Mouse (Mus musculus) frontal cortex, postnatal 36 days (tissue): ENCODE data around the gene S1pr3.
A peak's percentile ranks its signal among the peaks of the same experiment; 100 is the strongest.

Experiments used
- DNase-seq, 2 experiments: peaks; one replicate each; pipeline ENCODE4 v3.0.0; 2022; ENCODE audit warnings: low spot score in 2 of 2

S1pr3 gene

DNA sequence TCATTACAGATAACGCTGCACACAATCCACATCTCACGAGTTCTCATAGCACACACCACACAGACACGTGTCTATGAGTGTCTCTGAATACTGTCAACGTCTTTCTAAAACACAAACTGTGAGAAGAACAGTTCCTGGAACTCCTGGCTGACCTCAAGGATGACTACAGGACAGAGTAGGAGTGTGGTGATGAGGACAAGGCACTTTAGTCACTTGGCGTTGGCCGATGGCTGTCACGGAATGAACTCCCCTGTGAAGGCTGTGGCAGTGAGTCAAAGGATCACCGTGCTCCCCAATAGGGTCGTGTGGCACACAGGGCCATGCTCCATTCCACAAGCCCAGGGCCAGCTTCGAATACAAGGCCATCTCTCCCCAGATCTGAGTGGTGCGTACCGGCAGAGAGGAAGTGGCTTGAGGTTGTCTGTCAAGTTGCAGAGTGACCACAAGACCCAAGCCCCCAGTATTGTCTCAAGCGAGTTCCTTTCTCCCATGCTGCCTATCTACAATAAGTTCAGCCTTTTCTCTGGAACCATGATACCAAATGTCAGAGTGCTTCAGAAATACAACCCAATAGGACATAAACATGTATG is 2.6 kb upstream of the S1pr3 start:
- DNase-seq = no peak

DNA sequence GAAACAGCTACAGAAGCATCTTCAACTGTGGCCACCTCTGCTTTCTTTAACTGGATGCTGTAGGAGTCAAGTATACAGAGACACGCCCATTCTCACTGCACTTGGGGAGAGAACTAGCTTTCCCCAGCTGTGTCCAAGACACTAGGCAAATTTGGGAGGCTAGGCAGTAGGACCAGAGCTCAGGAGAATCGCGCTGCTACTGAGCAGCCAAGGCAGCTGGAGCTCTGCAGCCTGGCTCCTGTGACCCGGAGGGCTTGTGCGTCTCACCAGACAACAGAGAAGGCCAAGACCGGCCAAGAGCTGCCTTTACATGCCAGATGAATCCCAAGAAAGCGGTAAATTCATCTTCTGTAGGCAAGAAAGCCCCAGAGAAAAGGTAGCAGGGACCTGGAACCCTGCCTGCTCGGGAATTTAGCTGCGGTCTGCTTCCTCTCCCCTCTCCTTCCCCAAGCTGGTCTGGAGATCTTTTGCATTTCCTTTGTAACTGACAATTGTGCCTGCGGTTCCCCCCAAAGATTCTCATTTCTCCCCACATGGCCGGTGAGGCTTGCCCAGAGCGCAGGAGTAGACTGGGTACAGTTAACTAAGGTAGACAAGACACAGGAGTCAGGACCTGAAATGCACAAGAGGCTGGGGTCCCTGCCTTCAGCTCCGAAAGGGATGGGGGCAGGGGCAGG is 760 bp upstream of the S1pr3 start:
- DNase-seq = no peak

- no peak for DNase-seq
Observed at GRCm38 (mm10) chr13:51409936-51410481, 1.6 kb downstream of the S1pr3 start.

DNA sequence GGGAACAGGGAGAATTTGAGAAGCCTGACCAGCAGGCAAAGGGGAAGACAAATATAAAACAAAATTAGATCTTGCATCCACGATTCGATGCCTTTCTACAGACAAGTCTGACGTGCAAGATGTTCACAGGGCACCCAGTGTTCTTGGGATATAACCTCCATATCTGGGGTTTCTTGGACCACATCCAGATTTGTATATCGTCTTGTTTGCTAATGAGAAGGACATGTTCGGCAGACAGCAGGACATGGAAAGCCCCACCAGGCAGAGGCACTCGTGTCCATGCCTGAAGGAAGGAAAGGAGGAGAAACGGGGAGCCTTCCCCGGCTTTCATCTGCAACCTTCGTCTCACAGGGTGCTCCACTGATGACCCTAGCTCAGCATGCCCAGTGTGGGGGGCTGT is 2.8 kb downstream of the S1pr3 start:
- DNase-seq = no peak

GRCm38 (mm10) chr13:51411696-51412430 is 3.4 kb downstream of the S1pr3 start:
- DNase-seq = no peak

DNA sequence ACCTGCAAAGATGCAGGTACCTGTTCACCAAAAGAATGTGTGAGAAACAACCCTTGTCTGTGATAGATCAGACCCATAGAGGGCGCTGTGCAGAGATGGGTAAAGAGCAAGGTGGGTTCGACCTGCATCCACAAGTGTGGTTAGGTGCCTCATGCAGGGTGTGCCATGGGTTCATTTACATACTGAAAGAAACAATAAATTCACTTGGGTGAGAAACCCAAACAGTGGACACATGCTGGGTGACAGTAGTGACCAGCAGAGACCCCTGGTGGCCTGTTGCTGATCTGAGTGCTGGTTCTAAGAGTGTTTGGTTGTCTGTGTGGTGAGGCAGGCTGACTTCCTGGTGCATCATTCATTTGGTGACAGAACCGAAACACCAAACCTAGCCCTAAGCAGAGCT is 5.0 kb downstream of the S1pr3 start:
- no peak for DNase-seq

DNA sequence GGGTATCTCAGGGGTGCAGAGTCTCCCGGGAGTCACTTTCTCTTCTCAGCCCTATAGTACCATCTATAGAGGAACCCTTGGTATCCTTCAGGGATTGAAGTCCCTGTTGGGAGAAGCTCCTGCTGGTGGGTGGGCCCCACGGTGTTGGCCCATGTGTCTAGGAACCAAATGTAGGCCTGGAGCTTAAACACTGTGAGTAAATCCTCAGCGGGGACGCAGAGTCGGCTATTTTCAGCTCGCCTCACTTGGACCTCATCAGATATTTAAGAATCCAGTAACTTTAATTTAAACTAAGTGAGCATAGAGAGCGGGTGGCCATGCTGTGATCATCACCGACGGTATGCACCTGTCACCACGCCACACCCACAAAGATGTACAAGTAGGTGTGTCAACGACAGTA is 8.3 kb downstream of the S1pr3 start:
- DNase-seq = no peak

DNA sequence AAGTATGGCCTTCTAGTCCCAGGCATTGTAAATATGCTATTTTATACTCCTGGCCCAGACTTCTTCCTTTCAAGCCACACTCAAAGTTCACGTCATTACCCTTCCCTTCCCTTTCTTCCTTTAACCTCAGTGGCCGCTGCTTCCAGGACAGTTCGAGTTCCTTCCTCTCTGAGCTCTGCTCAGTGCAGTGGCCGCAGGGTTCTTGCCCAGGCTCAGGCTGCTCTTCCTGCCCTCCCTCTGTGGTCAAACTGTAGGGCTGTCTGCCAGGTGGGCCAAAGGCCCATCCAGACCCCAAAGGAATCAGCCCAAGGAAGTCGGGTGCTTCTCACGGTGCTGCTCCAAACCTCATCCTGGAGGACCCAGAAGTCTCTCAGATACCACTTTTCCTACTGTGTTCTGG is 9.4 kb downstream of the S1pr3 start:
- no peak for DNase-seq

GRCm38 (mm10) chr13:51418268-51418941 is 10.0 kb downstream of the S1pr3 start:
- DNase-seq = peak; percentile 97 to 98

- no peak for DNase-seq
Observed at GRCm38 (mm10) chr13:51418942-51419451, 10.6 kb downstream of the S1pr3 start.

DNA sequence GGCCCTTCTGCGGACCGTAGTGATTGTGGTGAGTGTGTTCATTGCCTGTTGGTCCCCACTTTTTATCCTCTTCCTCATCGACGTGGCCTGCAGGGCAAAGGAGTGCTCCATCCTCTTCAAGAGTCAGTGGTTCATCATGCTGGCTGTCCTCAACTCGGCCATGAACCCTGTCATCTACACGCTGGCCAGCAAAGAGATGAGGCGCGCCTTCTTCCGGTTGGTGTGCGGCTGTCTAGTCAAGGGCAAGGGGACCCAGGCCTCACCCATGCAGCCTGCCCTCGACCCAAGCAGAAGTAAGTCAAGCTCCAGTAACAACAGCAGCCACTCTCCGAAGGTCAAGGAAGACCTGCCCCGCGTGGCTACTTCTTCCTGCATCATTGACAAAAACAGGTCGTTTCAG is 11.1 kb downstream of the S1pr3 start:
- no peak for DNase-seq

- peak; percentile 66 to 71 for DNase-seq
Observed at GRCm38 (mm10) chr13:51420861-51421260, 12.4 kb downstream of the S1pr3 start.

GRCm38 (mm10) chr13:51423647-51424046 is 15.2 kb downstream of the S1pr3 start:
- DNase-seq = no peak

DNA sequence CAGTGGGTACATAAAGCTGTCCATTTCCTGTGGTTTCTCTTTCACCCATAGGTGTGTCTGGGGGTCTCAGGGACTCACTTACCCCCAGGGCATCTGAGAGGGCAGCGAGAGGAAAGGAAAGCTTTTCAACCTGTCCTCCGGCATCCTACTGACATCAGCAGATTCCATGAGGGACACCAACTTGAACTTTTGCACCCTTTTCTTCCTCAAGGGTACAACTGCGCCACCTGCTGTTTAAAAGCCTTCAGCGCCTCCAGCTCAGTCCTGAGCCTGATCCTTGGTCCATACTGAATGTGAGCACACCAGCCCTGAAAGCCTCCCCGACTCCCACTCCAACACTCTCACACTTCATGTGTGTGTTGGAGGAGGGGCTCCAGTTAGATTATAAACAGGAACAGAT is 16.2 kb downstream of the S1pr3 start:
- DNase-seq = no peak

GRCm38 (mm10) chr13:51425662-51426443 is 17.4 kb downstream of the S1pr3 start:
- no peak for DNase-seq

DNA sequence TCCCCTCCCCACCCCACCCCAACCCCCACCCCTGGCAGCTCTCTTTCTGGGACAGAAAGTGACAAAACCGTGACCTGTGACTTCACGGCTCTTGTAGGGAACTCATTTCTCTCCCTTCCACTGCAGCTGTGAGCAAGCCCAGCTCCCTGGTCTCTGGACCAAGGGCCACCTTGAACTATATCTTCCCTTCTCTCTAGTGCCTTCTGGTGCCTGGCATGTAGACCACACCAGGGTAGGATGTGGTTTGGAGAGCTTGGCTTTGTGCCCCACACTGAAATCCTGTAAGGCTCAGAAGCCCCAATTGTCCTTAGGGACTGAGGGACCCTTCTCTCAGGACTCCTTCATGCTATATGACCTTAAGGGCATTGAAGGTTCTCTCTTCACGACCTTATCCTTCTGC is 24.9 kb downstream of the S1pr3 start:
- no peak for DNase-seq

DNA sequence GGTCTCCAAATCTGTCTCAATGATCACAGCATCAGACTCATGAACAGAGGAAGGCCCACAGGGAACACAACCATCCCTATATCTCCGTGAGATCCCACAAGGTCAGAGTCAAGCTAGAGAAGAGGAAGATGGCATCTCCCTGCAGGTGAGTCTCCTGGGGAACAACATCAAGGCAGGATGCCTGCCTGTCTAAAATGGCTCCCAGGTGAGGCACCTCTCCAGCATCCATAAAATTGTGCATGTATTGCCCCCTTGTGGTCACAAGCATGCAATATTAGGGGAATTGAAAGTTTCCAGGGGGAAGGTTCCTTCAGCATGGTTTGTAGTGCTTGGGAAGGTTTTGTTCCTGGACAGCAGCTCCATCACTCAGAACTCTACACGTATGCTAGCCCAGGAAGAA is 26.0 kb downstream of the S1pr3 start:
- DNase-seq = no peak

GRCm38 (mm10) chr13:51435146-51435545 is 26.7 kb downstream of the S1pr3 start:
- no peak for DNase-seq

DNA sequence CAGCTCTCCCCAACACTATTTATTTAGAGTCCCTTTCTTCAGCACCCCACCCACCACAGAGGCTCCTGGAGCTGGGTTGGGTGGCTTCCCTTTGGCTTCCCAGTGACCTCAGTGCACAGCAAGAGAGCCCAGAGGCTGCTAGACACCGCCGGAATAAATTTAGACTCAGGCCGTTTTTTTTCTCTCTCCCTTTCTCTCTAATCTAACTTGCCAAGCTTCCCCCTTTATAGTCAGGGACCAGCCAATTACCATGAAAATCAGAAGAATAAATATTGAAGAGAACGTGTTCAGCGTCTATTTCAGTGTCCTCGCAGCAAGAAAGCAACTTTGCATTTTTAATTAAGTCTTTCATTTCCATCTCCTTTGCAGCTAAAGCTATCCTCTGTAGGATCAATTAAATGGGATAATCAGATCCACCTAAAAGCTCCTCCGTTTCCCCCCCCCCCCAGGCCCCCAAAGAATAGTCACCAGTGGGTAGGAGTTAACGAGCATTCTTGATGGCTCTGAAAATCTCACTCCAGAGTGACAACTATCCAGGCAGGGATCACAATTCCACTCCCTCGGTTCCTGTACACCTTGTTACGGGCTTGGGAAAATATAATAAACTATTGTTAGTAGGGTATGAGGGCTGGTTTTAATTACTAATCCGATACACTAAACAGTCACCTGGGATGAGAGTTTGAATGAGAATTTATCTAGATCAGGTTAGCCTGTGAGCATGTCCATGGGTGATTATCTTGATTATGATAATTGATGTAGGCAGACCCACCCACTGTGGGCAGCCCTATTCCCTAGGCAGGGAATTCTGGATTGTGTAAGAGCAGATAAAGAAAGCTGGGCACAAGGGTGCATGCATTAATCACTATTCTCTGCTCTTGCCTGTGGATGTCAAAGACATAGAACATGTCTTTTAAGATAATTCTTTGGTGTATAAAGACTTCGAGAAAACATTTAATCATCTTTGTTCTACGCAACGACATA is 29.0 kb downstream of the S1pr3 start:
- DNase-seq = no peak

- DNase-seq = no peak
Observed at GRCm38 (mm10) chr13:51442922-51443321, 34.5 kb downstream of the S1pr3 start.
